Mouse (Mus musculus) heart, postnatal 14 days (tissue): ENCODE results near the gene Atp6v0e2. TPM values are rescaled to one million over a fixed set of nuclear protein-coding genes. Genes with fewer than 3 reads are reported as not detected.

Experiments used
- DNase-seq, 2 experiments: peaks; one replicate each; pipeline ENCODE4 v3.0.0; 2021 to 2022
- intact Hi-C: fragments of 180-260 bp; cut with DNase I; formaldehyde crosslinking; loops from one replicate; pipeline ENCODE4 v1.15.1; 2025
- total RNA-seq, 2 experiments: library from RNA; stranded (reverse); gene quantifications; 2 replicates each; pipeline ENCODE4 v1.2.3; 2021

The Atp6v0e2 gene
- total RNA-seq, 2 experiments from 2014 or later = 17.2 to 18.2 TPM

- intact Hi-C loops = loop anchor here (10.0 kb wide), 1 partner anchor 364 kb away; no protein-coding TSS in a partner anchor
- peak; percentile 73 to 86 for DNase-seq
Observed at GRCm38 (mm10) chr6:48538841-48539737, 1.7 kb downstream of the Atp6v0e2 start.

GRCm38 (mm10) chr6:48539860-48540259 is 2.4 kb downstream of the Atp6v0e2 start:
- no peak for DNase-seq
- intact Hi-C loops = loop anchor here (5.0 to 10.0 kb wide), 2 partner anchors 232 to 365 kb away; partner anchors contain the start of gene Gimap3

- intact Hi-C loops = loop anchor here (5.0 kb wide), 1 partner anchor 232 kb away; the partner anchor contains the start of gene Gimap3
- no peak for DNase-seq
Observed at GRCm38 (mm10) chr6:48540721-48541120, 3.3 kb downstream of the Atp6v0e2 start.

GRCm38 (mm10) chr6:48541560-48542450 is 4.4 kb downstream of the Atp6v0e2 start:
- no peak for DNase-seq
- intact Hi-C loops = loop anchor here (5.0 kb wide), 1 partner anchor 230 kb away; the partner anchor contains the start of gene Gimap3

GRCm38 (mm10) chr6:48542631-48543030 is 5.2 kb downstream of the Atp6v0e2 start:
- intact Hi-C loops = loop anchor here (5.0 kb wide), 1 partner anchor 230 kb away; the partner anchor contains the start of gene Gimap3
- DNase-seq = no peak

GRCm38 (mm10) chr6:48545251-48545650 is 7.8 kb downstream of the Atp6v0e2 start:
- no peak for DNase-seq
- intact Hi-C loops = no loop called here

GRCm38 (mm10) chr6:48546271-48546670 is 8.9 kb downstream of the Atp6v0e2 start:
- intact Hi-C loops = loop anchor here (2.0 kb wide), 1 partner anchor 97 kb away; no protein-coding TSS in a partner anchor
- peak; percentile 45 to 64 for DNase-seq

GRCm38 (mm10) chr6:48546858-48547257 is 9.4 kb downstream of the Atp6v0e2 start:
- peak in 1 of 2 experiments; percentile 37 for DNase-seq
- intact Hi-C loops = loop anchor here (2.0 kb wide), 1 partner anchor 96 kb away; no protein-coding TSS in a partner anchor

GRCm38 (mm10) chr6:48548314-48548713 is 10.9 kb downstream of the Atp6v0e2 start:
- intact Hi-C loops = no loop called here
- no peak for DNase-seq

- DNase-seq = no peak
- intact Hi-C loops = loop anchor here (2.0 kb wide), 1 partner anchor 30 kb away; no protein-coding TSS in a partner anchor
Observed at GRCm38 (mm10) chr6:48552918-48553317, 15.5 kb downstream of the Atp6v0e2 start.

- no peak for DNase-seq
- intact Hi-C loops = loop anchor here (2.0 kb wide), 1 partner anchor 29 kb away; no protein-coding TSS in a partner anchor
Observed at GRCm38 (mm10) chr6:48553819-48554218, 16.4 kb downstream of the Atp6v0e2 start.

- intact Hi-C loops = no loop called here
- DNase-seq = peak; percentile 99
Observed at GRCm38 (mm10) chr6:48554280-48555103, 17.1 kb downstream of the Atp6v0e2 start, which contains the start of gene Lrrc61. TSS of gene Lrrc61 (plus strand) at chr6:48554796.

- intact Hi-C loops = no loop called here
- DNase-seq = peak; percentile 37 to 62
Observed at GRCm38 (mm10) chr6:48555104-48555890, 17.9 kb downstream of the Atp6v0e2 start.

- no peak for DNase-seq
- intact Hi-C loops = no loop called here
Observed at GRCm38 (mm10) chr6:48555956-48556355, 18.5 kb downstream of the Atp6v0e2 start.

- intact Hi-C loops = no loop called here
- no peak for DNase-seq
Observed at GRCm38 (mm10) chr6:48565693-48566310, 28.4 kb downstream of the Atp6v0e2 start.

GRCm38 (mm10) chr6:48566312-48566711 is 28.9 kb downstream of the Atp6v0e2 start:
- intact Hi-C loops = no loop called here
- DNase-seq = peak; percentile 75 to 82

GRCm38 (mm10) chr6:48568036-48568984 is 30.9 kb downstream of the Atp6v0e2 start:
- DNase-seq = peak; percentile 59 to 62
- intact Hi-C loops = no loop called here
